Mouse (Mus musculus) midbrain, embryonic 16.5 days (tissue): ENCODE results near the gene Eps8l1. TPM values are rescaled to one million over a fixed set of nuclear protein-coding genes. Genes with fewer than 3 reads are reported as not detected.
"Not testable (repeated sequence)": the region's sequence is repeated elsewhere in the genome, so short reads cannot be mapped to it uniquely, and the experiment has no call there.

Experiments
- ATAC-seq: fragments of 200-750 bp; cut with Nextera tagmentation; 2 replicates; pipeline ENCODE4 v1.8.0; 2017; ENCODE audit warnings: moderate TSS enrichment
- H3K27ac ChIP-seq: fragments of 300-500 bp; sonication (generic); 2 replicates; pipeline ENCODE4 v1.5.1; 2014; ENCODE audit warnings: mild to moderate bottlenecking, low read length, mixed read lengths
- H3K27me3 ChIP-seq: fragments of 300-500 bp; sonication (generic); 2 replicates; pipeline ENCODE4 v1.6.1; 2014; ENCODE audit warnings: low read depth, low read length, mixed read lengths; ENCODE audit not compliant: control insufficient read depth, insufficient read depth
- H3K36me3 ChIP-seq: fragments of 300-500 bp; sonication (generic); 2 replicates; pipeline ENCODE4 v1.6.1; 2014; ENCODE audit warnings: mild to moderate bottlenecking, low read length, moderate library complexity, mixed read lengths; ENCODE audit not compliant: control insufficient read depth, insufficient read depth
- H3K4me1 ChIP-seq: fragments of 300-500 bp; sonication (generic); 2 replicates; pipeline ENCODE4 v1.6.1; 2014; ENCODE audit warnings: mild to moderate bottlenecking, low read length, mixed read lengths; ENCODE audit not compliant: control insufficient read depth, insufficient read depth
- H3K4me2 ChIP-seq: fragments of 300-500 bp; sonication (generic); 2 replicates; pipeline ENCODE4 v1.6.1; 2014; ENCODE audit warnings: mild to moderate bottlenecking, low read length, mixed read lengths
- H3K4me3 ChIP-seq: fragments of 300-500 bp; sonication (generic); 2 replicates; pipeline ENCODE4 v1.5.1; 2014; ENCODE audit warnings: low read depth, mild to moderate bottlenecking, low read length, moderate library complexity, mixed read lengths
- H3K9ac ChIP-seq: fragments of 300-500 bp; sonication (generic); 2 replicates; pipeline ENCODE4 v1.6.1; 2014; ENCODE audit warnings: low read depth, low read length, mixed read lengths
- H3K9me3 ChIP-seq: fragments of 300-500 bp; sonication (generic); replicated peaks from 2 replicates; pipeline ENCODE4 v1.6.1; 2014; ENCODE audit warnings: mild to moderate bottlenecking, low read length, mixed read lengths; ENCODE audit not compliant: control insufficient read depth, poor library complexity, severe bottlenecking
- WGBS: fragments of 180-500 bp; shearing (Covaris S2); extraction: QIAGEN DNeasy Blood & Tissue Kit; methylation state at CpG from one replicate; pipeline ENCODE4 v1.1.7; 2014; 5-methylcytosine and 5-hydroxymethylcytosine counted together
- polyA plus RNA-seq: library from polyadenylated mRNA; unstranded; fragments of >200 nt; fragmentation: Nextera tagmentation; extraction: Ambion mirVana; gene quantifications from 2 replicates; pipeline ENCODE4 v1.2.1, GENCODE M21; 2015

Gene Eps8l1
- polyA plus RNA-seq, result 12.8 TPM in 2 replicates

DNA sequence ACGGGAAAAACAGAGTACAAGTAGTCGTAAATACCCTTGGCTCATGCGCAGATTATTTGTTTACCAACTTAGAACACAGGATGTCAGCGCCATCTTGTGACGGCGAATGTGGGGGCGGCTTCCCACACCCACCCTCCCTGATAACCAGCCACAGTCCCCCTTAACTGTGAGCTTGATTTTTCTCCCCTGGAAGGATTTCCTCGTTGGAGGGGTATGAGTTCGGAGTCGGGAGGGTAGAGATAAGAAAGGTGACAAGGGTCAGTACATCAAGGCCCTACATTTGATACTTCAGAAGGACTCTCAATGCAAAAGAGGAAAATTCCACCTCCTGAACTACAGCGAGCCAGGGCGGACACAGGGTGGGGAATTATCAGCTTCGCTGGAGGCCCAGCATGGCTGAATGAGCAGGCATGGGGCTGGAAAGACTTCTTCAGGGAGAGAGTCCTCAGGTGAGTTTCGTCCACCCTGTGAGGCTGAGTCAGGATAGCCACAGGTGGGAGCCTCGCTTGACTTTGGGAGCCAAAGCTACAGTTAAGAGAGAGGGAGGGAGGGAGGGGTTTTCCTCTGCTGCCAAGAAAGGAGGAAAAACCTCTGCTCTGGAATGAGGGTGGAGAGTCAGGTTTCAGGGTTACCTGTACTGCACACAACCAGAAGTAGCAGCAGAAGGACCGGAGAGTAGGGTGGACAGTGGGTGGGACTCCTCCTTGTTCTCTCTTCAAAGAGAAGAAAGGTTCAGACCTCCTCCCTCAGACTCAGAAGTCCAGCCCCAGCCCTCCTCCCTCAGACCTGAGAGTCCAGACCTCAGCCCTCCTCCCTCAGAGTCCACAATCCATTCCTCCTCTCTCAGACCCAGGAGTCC is at the start of gene Eps8l1:
Gene Eps8l1, plus strand, starts transcription at position 99 of the 859 bp plus-strand sequence.
- 63% methylated on average over 13 of the region's 16 CpGs for WGBS
- Histone ChIP-seq H3K4me2 (peak within 1 kb of the TSS; percentile 47), H3K36me3 (no peaks in the 10 kb centered on the region), H3K27me3 (0 out of 2 replicates have a peak, but pooled peaks cover 4% of the 10 kb centered on the region), H3K4me3 (peak within 1 kb of the TSS; percentile 23), H3K9me3 (no peaks in the 10 kb centered on the region), H3K9ac (no peak within 1 kb of the TSS), H3K27ac (no peak within 1 kb of the TSS), H3K4me1 (no peaks in the 10 kb centered on the region)
- ATAC-seq, result peak; percentile 48

DNA sequence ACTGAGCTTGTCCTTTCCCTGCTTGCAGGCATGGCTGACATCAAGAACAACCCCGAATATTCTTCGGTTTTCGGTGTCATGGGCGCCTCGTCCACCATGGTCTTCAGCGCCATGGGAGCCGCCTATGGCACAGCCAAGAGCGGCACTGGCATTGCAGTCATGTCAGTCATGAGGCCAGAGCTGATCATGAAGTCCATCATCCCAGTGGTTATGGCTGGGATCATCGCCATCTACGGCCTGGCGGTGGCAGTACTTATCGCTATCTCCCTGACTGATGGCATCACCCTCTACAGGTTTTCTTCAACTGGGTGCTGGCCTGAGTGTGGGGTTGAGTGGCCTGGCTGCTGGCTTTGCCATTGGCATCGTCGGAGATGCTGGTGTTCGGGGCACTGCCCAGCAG is 48.1 kb upstream of the Eps8l1 start:
- H3K4me1 ChIP-seq, H3K27me3 ChIP-seq, H3K36me3 ChIP-seq, ATAC-seq, H3K9ac ChIP-seq, H3K9me3 ChIP-seq, H3K27ac ChIP-seq, H3K4me3 ChIP-seq, H3K4me2 ChIP-seq: not testable (repeated sequence)
- 94% methylated on average over 15 of the region's 15 CpGs for WGBS

DNA sequence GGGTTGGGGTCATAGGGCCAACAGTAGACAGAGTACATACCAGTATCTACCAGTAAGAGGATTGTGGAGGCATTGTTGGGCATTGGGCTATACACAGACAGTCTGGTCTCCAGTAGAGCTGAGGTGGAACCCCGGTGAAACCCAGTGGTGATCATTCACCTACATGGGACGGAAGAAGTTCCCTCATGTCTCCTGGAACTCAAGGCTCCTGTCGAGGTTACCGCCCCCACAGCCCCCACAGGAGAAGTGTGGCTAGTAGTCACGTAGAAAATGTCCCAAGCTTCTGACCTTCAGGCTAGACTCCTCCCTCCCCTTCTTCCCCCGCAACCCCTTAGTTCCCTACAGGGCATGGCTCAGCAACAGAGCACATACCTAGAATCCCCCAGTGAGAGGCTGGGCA is 40.8 kb upstream of the Eps8l1 start:
- no peak overlapping the region for H3K9ac ChIP-seq
- 82% methylated on average over 6 of the region's 6 CpGs for WGBS
- H3K9me3 ChIP-seq, result no peaks in the 10 kb centered on the region
- no peak overlapping the region for H3K27ac ChIP-seq
- no peaks in the 10 kb centered on the region for H3K4me1 ChIP-seq
- peaks cover 11% of the 10 kb centered on the region for H3K36me3 ChIP-seq
- H3K4me3 ChIP-seq, result no peak overlapping the region
- no peaks in the 10 kb centered on the region for H3K27me3 ChIP-seq
- H3K4me2 ChIP-seq, result no peak overlapping the region
- ATAC-seq, result no peak

DNA sequence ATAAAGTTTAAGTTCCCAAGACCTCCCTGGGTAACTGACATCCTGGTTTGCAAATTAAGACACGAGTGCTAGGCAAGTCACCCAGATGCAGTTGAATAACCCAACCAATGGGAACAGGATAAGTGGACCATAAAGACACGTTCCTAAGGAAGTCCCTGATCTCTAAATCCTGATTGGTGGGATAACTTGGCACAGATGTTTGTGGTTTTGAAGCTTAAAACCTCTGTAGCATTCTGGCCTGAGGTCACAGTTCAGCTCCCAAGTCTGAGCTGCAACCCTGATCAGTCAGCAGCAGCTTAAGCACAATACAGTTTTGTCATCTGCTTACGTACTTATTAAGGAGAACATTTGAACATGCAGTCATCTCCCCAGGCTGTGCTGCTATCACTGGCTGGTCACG is 40.2 kb upstream of the Eps8l1 start:
- H3K27me3 ChIP-seq, result no peaks in the 10 kb centered on the region
- H3K9ac ChIP-seq, result no peak overlapping the region
- no peak overlapping the region for H3K4me2 ChIP-seq
- no peaks in the 10 kb centered on the region for H3K4me1 ChIP-seq
- no peak overlapping the region for H3K27ac ChIP-seq
- 66% methylated on average over 4 of the region's 4 CpGs for WGBS
- H3K36me3 ChIP-seq, result peaks cover 11% of the 10 kb centered on the region
- ATAC-seq, result no peak
- no peaks in the 10 kb centered on the region for H3K9me3 ChIP-seq
- no peak overlapping the region for H3K4me3 ChIP-seq

DNA sequence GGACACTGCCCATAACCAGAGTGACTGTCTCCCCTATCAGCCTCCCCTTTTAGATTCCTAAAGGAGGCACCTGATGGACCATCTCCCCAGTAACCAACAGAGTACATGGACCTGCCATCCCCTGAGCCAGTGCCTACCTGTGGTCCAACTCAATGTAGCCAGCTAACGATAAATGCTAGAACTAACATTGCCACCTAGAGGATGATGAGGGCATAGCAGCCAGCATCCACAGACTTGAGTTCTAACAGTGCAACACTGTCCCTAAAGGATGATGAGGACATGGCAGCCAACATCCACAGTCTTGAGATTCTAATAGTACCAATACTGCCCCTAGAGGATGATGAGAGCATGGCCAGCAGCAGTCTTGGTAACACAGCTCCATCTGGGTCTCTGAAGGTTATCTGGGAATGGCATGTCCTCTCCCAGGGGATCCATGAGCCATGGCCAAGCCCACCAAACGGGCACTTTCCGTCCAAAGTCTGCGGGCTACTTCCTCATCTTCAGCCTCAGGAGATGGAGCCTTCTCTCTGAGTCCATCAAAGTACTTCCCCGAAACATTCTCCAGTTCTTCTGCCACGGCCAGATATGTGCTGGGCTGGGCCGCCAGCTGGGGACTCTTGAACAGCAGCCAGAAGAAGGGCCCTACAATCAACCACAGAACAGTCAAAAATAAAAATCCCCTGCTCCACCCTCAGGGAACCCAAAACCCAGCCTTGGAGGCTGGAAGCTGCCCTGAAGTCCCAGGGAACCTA is 33.1 kb upstream of the Eps8l1 start:
- no peak overlapping the region for H3K27ac ChIP-seq
- no peaks in the 10 kb centered on the region for H3K27me3 ChIP-seq
- no peaks in the 10 kb centered on the region for H3K9me3 ChIP-seq
- H3K4me1 ChIP-seq, result no peaks in the 10 kb centered on the region
- H3K4me3 ChIP-seq, result no peak overlapping the region
- WGBS, result 81% methylated on average over 7 of the region's 7 CpGs
- peaks cover 45% of the 10 kb centered on the region for H3K36me3 ChIP-seq
- H3K9ac ChIP-seq, result no peak overlapping the region
- no peak overlapping the region for H3K4me2 ChIP-seq
- ATAC-seq, result peak; percentile 94

DNA sequence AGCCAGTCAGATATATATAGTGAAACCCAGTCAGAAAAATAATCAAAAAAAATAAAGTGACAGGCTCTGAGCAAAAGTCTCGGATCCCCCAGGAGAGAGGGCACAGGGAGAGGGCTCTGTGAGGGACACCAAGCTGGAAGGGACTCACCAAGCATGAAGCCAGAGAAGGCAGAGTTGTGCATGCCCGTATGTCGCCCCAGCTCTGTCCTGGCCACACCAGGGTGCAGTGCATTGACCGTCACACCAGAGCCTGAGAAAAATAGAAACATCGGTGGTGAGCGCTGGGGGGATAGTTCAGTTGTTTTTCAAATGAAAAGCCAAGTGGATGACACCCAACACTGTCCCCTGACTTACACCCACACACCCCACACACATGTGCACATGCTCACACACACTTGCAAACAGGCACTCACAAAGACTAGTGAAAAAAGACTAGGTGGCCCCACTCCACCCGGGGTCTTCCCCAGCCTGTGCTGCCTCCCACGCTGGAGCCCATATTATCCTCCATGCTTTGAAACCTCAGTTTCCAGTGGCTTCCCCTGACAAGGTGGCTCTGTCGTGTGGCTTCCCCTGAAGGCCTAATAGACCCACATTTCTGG is 30.1 kb upstream of the Eps8l1 start:
- H3K36me3 ChIP-seq, result peaks cover 49% of the 10 kb centered on the region
- no peak for ATAC-seq

DNA sequence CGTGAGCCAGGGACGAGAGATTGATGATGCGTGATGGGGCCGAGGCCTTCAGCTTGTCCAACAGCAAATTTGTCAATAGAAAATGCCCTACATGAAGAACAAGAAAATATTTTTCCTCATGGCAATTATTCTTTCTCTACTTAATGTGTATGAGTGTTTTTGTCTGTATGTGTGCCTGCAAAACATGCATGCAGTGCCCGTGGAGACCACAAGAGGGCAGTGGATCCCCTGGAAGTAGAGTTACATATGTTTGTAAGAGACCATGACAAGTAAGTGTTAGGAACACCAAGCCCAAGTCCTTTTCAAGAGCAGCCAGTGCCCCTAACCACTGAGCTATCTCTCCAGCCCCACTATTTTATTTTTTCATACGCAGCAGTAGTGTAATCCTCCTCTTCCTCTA is 28.9 kb upstream of the Eps8l1 start:
- H3K9ac ChIP-seq, result no peak overlapping the region
- no peak overlapping the region for H3K27ac ChIP-seq
- no peaks in the 10 kb centered on the region for H3K4me1 ChIP-seq
- no peaks in the 10 kb centered on the region for H3K27me3 ChIP-seq
- 79% methylated on average over 6 of the region's 6 CpGs for WGBS
- no peaks in the 10 kb centered on the region for H3K9me3 ChIP-seq
- peaks cover 46% of the 10 kb centered on the region for H3K36me3 ChIP-seq
- no peak for ATAC-seq
- no peak overlapping the region for H3K4me2 ChIP-seq
- H3K4me3 ChIP-seq, result no peak overlapping the region

More for the DNA sequence above, 30.1 kb upstream of the Eps8l1 start:
- H3K9ac ChIP-seq, result no peak overlapping the region
- no peak overlapping the region for H3K4me3 ChIP-seq
- H3K4me2 ChIP-seq, result no peak overlapping the region
- no peaks in the 10 kb centered on the region for H3K9me3 ChIP-seq
- no peaks in the 10 kb centered on the region for H3K27me3 ChIP-seq
- 96% methylated on average over 9 of the region's 9 CpGs for WGBS
- no peaks in the 10 kb centered on the region for H3K4me1 ChIP-seq
- H3K27ac ChIP-seq, result no peak overlapping the region

DNA sequence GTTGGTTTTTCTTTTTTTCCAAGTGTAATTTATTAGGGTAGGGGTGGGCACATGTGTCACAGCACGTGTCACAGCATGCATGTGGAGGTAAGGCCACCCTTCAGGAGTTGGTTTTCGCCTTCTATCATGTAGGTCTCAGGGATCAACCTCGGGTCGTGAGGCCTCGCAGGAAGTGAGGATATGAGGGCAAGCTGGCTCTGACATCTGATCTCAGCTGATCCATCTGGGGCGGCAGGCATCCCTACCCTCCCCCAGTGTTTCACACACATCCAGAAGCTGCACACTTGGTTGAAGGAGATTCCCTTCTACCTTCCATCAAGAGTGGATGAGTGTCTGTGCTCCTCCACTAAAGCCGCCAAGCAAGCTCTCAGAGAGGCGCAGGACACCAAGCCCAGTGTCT is 28.4 kb upstream of the Eps8l1 start:
- WGBS, result 95% methylated on average over 8 of the region's 8 CpGs
- no peak overlapping the region for H3K9ac ChIP-seq
- H3K4me1 ChIP-seq, result no peaks in the 10 kb centered on the region
- no peak overlapping the region for H3K4me2 ChIP-seq
- no peak for ATAC-seq
- peaks cover 50% of the 10 kb centered on the region for H3K36me3 ChIP-seq
- no peaks in the 10 kb centered on the region for H3K27me3 ChIP-seq
- no peaks in the 10 kb centered on the region for H3K9me3 ChIP-seq
- H3K4me3 ChIP-seq, result no peak overlapping the region
- no peak overlapping the region for H3K27ac ChIP-seq

DNA sequence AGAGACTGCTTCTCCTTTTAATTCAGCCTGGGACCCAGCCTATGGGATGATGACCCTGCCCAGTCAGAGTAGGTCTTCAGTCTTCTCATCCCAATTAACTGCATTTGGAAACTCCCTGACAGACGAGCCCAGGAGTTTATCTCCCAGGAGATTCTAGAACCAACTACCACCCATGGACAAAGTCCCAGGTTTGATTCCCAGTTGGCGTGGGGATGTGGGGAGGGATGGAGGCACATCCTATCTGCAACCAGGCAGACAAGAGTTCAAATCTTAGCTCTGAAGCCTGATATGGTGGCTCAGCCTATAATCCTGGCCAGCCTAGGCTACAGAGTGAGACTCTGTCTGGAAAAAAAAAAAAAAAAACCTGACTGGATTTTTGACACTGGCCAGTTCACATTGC is 22.8 kb upstream of the Eps8l1 start:
- Histone ChIP-seq H3K4me3 (no peak overlapping the region), H3K4me2 (no peak overlapping the region), H3K27me3 (no peaks in the 10 kb centered on the region), H3K36me3 (peaks cover 35% of the 10 kb centered on the region), H3K9ac (no peak overlapping the region), H3K4me1 (no peaks in the 10 kb centered on the region), H3K9me3 (no peaks in the 10 kb centered on the region), H3K27ac (no peak overlapping the region)
- 93% methylated on average over 2 of the region's 2 CpGs for WGBS
- no peak for ATAC-seq
